Mouse (Mus musculus) Patski (cell line): Measurements from ENCODE around the gene Pex16. TPM values are rescaled to one million over a fixed set of nuclear protein-coding genes. Genes with fewer than 3 reads are reported as not detected.

Source experiments
- ATAC-seq: fragments of 100-300 bp; one replicate; pipeline ENCODE4 v1.8.0; 2021
- CTCF ChIA-PET: fragments of 350-600 bp; sonication (Branson Sonifier 250); formaldehyde crosslinking; loops from one replicate; lab custom pipeline; 2022; ENCODE audit warnings: inconsistent platforms; lab: Charles Lee
- POLR2A ChIA-PET: fragments of 350-600 bp; sonication (Branson Sonifier 250); formaldehyde crosslinking; loops from one replicate; lab custom pipeline; 2022; ENCODE audit warnings: antibody characterized with exemption, inconsistent platforms; lab: Charles Lee
- DNase-seq: peaks from one replicate; pipeline ENCODE4 v3.0.0-alpha.2; 2011; ENCODE audit warnings: low read depth, low spot score
- H3K27me3 ChIP-seq: fragments of 371-371 bp; one replicate; pipeline ENCODE4 v1.5.1; 2021
- CTCF ChIP-seq: fragments of 100-300 bp; IDR thresholded peaks from one replicate; pipeline ENCODE4 v1.5.1; 2021
- in situ Hi-C: fragments of 300-500 bp; cut with MboI; formaldehyde crosslinking; loops from 3 replicates; pipeline ENCODE4 v1.11.1; 2018; ENCODE audit warnings: low pct_unique_long_range_greater_than_20kb, mixed read lengths
- polyA plus RNA-seq: library from polyadenylated mRNA; unstranded; gene quantifications from one replicate; pipeline ENCODE4 v1.2.3, GENCODE M21; 2021

Gene Pex16
- polyA plus RNA-seq, 1 experiment from 2014 or later: 21.4 TPM

DNA sequence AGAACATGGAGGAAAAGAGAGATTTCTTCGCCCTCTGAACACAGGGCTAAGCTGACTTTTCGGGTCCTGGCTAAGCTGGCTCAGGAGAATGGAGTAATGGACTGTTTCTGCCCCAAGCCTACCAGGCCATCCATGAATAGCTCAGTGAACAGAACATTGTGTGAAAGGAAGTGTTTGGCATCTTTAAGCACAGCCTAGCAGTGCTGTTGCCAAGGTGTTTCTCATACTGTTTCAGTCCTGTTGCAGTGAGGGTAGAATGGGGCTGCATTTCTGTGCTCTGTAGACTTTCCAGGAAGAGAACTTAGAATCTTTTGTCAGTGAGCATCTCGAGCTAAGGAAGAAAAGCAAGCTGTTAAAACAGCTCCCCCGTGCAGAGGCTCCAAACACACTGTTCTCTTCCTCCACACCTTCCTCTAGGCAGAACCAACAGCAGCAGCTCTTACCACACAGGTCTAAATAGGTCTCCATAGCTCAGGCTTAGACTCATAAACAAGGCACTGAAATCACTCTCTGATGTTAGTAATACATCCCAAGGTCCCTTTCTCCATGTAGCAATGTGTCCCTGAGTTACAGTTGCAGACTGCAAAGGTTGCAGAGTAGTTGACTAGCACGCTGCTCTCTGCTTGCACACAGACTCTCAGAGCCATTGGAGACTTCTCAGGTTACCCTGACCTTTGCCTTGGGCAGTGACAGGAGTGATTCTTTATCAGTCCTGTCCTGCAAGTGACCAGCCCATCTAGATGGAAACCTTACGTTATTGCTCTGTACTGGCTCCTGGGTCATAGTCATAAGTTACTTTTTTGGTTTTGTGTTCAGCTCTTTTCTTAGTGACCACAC lies 24.7 kb upstream of the Pex16 start:
- no peak for TF ChIP-seq CTCF
- ATAC-seq (no peak), DNase-seq (no peak)
- in situ Hi-C loops: no loop called here
- ChIA-PET CTCF (interaction anchor here (1.1 kb wide), 1 partner anchor 9 kb away, joined by 4 read pairs; no protein-coding TSS in a partner anchor), POLR2A (no interaction called here)
- no peaks in the 10 kb centered on the region for H3K27me3 ChIP-seq

DNA sequence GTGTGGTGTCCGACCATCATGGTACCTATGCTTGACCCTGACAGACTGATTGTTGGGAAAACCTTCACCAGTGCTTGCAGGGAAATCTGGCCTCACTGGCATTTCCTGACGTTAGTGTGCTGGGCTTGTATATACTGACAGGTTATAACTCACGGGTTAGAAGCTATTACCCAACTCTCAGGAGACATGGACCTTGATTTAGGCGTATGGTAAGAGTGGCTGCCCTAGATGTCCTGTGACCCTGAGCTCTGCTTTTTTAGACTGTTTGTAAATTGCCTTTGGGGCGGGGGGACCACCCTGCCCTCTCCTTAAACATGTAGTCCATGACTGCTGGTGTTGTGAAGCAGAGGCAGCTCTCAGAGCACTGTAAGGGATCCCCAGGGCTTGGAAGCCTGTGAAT lies 23.8 kb upstream of the Pex16 start:
- DNase-seq: no peak
- no peaks in the 10 kb centered on the region for H3K27me3 ChIP-seq
- ATAC-seq: no peak
- no peak for TF ChIP-seq CTCF
- in situ Hi-C loops: no loop called here
- ChIA-PET POLR2A (no interaction called here), CTCF (interaction anchor here (1.1 kb wide), 1 partner anchor 10 kb away, joined by 4 read pairs; no protein-coding TSS in a partner anchor)

GRCm38 (mm10) chr2:92353402-92353801 lies 21.1 kb upstream of the Pex16 start:
- no peaks in the 10 kb centered on the region for H3K27me3 ChIP-seq
- CTCF ChIA-PET: no interaction called here
- no peak for TF ChIP-seq CTCF
- in situ Hi-C loops: no loop called here
- no peak for DNase-seq
- no peak for ATAC-seq
- POLR2A ChIA-PET: interaction anchor here (1.1 kb wide), 1 partner anchor 11 kb away, joined by 3 read pairs; no protein-coding TSS in a partner anchor

DNA sequence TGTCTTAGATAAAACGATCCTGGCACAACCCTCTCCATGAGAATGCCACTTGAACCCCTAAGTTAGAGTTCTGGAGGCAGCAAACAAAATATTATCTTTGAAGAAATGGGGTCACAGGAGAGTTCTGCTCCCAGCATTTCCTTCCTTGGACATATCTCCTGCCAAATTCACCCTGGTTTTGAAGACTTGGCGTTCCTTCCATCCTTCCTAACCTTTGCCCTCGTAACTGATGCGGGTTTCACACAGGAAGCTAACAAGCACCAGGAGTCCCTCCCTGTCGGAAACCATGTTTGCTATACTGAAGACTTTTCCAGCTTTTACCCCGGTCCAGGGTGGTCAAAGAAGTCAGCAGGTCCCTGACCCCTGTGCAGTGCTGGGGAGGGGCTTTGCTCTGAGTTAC lies 20.3 kb upstream of the Pex16 start:
- DNase-seq: no peak
- no peaks in the 10 kb centered on the region for H3K27me3 ChIP-seq
- CTCF ChIA-PET: interaction anchor here (1.0 kb wide), 1 partner anchor 12 kb away, joined by 3 read pairs; no protein-coding TSS in a partner anchor
- in situ Hi-C loops: no loop called here
- POLR2A ChIA-PET: interaction anchor here (1.1 kb wide), 1 partner anchor 12 kb away, joined by 3 read pairs; no protein-coding TSS in a partner anchor
- no peak for TF ChIP-seq CTCF
- ATAC-seq: no peak

- H3K27me3 ChIP-seq: no peaks in the 10 kb centered on the region
- POLR2A ChIA-PET: no interaction called here
- no peak for ATAC-seq
- in situ Hi-C loops: no loop called here
- no peak for TF ChIP-seq CTCF
- CTCF ChIA-PET: interaction anchor here (1.0 kb wide), 1 partner anchor 16 kb away, joined by 4 read pairs; the partner anchor contains the start of genes Large2 and Pex16
- no peak for DNase-seq
These were observed 15.2 kb upstream of the Pex16 start for GRCm38 (mm10) chr2:92359301-92359700.

DNA sequence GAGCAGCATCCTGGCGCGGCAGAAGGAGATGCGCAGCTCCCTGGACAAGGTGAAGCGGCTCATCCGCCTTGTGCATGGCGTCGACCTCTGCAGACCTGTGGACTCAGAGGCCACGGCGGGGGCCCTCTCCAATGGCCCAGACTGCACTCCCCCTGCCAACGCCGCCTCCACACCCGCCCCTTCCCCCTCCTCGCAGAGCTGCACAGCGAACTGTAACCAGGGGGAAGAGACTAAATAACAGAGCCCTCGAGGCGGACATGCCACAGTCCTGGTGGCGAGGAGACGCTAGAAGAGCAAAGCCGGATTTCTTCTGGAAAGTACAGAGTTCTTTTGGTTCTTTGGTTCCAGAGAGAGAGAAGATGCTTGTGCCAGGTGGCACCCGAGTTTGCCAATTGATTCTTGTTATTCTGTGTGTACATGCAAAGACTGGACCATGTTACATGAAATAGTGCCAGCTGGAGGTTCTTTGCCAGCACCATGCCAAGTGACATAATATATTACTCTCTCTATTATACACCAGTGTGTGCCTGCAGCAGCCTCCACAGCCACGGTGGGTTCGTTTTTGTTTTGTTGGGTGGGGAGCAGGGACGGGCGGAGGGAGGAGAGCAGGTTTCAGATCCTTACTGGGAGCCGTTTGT lies 14.2 kb upstream of the Pex16 start:
- no peak for DNase-seq
- ATAC-seq: no peak
- no peak for TF ChIP-seq CTCF
- no peaks in the 10 kb centered on the region for H3K27me3 ChIP-seq
- in situ Hi-C loops: no loop called here
- ChIA-PET CTCF (interaction anchor here (1.1 kb wide), 1 partner anchor 14 kb away, joined by 3 read pairs; the partner anchor contains the start of gene Pex16), POLR2A (no interaction called here)

- POLR2A ChIA-PET: interaction anchor here (0.8 kb wide), 1 partner anchor 154 kb away, joined by 3 read pairs; no protein-coding TSS in a partner anchor
- CTCF ChIA-PET: interaction anchor here (1.1 kb wide), 1 partner anchor 13 kb away, joined by 3 read pairs; the partner anchor contains the start of gene Pex16
- ATAC-seq: no peak
These were observed 13.6 kb upstream of the Pex16 start for GRCm38 (mm10) chr2:92360893-92361292.

GRCm38 (mm10) chr2:92361795-92362194 lies 12.7 kb upstream of the Pex16 start:
- in situ Hi-C loops: no loop called here
- POLR2A ChIA-PET: interaction anchor here (0.8 kb wide), 1 partner anchor 155 kb away, joined by 3 read pairs; no protein-coding TSS in a partner anchor
- CTCF ChIA-PET: no interaction called here
- DNase-seq: no peak
- ATAC-seq: no peak
- H3K27me3 ChIP-seq: no peaks in the 10 kb centered on the region
- TF ChIP-seq CTCF: no peak

More at GRCm38 (mm10) chr2:92360893-92361292, 13.6 kb upstream of the Pex16 start:
- no peak for TF ChIP-seq CTCF
- no peaks in the 10 kb centered on the region for H3K27me3 ChIP-seq
- no peak for DNase-seq
- in situ Hi-C loops: no loop called here

GRCm38 (mm10) chr2:92362571-92363228 lies 11.8 kb upstream of the Pex16 start:
- ATAC-seq (no peak), DNase-seq (no peak)
- ChIA-PET POLR2A (no interaction called here), CTCF (interaction anchor here (1.1 kb wide), 1 partner anchor 10 kb away, joined by 3 read pairs; no protein-coding TSS in a partner anchor)
- in situ Hi-C loops: no loop called here
- H3K27me3 ChIP-seq: no peaks in the 10 kb centered on the region
- no peak for TF ChIP-seq CTCF

GRCm38 (mm10) chr2:92364086-92364485 lies 10.4 kb upstream of the Pex16 start:
- CTCF ChIA-PET: no interaction called here
- DNase-seq: no peak
- no peak for ATAC-seq
- H3K27me3 ChIP-seq: no peaks in the 10 kb centered on the region
- POLR2A ChIA-PET: interaction anchor here (0.6 kb wide), 1 partner anchor 74 kb away, joined by 4 read pairs; no protein-coding TSS in a partner anchor
- TF ChIP-seq CTCF: no peak
- in situ Hi-C loops: no loop called here
